Mouse (Mus musculus) spleen, postnatal 4 days (tissue): Measurements from ENCODE around the gene Zfp777.

Source experiments
- DNase-seq, 2 experiments: peaks; one replicate each; pipeline ENCODE4 v3.0.0; 2022; ENCODE audit warnings: low spot score in 2 of 2

Zfp777 gene

DNA sequence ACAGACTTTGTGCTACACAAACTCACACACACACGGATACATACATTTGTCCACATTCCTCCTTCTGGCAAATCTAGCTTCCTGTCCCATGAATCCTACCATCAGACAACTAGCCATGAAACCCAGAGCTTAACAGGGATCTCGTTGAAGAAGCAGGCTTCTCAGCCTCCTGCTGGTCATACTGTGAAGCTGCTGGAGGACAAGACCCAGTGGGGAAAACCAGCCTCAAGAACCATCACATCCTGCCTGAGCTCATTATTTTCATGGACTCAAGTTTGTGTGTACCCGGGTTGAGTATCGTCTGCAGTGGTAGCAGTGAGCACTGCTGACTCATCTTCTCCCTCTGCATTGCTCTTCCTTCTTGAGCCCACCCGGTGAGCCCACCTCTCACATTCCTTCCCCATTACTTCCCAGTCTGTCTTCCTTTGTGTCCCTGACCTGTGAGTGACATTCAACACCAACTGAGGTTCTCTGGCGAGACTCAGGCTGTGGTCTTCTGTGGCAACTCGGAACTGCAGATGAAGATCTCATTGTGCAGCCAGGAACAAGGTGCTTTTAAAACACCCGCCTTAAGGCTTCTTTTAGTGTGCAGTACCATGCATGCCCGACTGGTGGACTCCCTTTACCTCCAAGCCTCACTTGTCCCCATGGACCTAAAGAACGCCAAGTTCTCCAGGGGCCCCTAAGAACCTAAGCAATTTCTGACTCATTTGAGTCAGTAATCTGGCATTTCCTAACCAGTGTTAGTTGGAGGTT is 22.6 kb downstream of the Zfp777 start:
- no peak for DNase-seq

DNA sequence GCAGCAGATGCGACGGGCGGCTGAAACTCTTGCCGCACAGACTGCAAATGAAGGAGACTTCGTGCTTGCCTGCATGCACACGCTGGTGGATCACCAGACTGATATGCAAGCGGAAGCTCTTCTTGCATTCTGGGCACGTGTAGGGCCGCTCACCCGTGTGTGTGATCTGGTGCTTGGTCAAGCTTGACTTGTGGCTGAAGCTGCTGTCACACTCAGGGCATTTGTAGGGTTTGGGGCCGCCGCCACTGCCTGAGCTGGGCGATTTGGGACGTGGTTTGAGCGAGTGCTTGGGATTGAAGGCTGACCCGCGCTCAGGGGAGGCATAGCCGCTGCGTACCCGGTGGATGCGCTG is 23.7 kb downstream of the Zfp777 start:
- no peak for DNase-seq

DNA sequence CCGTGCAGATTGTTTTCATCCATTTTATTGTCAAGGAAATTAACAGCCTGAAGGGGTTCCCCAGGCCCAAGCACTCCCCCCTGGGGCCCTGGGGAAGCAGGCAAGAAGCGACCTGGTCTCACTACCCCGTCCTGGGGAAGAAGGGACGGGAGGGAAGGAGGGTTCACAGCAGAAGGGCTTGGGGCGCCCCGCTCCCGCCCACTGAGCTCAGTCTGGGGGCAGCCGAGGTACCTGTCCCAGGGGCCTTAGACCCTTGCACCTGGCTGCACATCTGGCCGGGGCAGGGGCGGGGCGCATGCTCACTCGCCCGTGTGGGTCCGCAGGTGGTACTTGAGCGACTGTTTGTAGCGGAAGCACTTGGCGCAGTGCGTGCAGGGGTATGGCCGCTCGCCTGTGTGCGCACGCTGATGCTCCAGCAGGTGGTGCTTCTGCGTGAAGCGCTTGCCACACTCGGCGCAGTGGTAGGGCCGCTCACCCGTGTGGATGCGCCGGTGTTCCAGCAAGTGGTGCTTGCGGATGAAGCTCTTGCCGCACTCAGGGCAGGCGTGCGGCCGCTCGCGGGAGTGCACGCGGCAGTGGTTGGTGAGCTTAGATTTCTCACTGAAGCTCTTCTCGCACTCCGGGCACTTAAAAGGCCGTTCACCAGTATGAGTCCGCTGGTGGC is 24.2 kb downstream of the Zfp777 start:
- no peak for DNase-seq

DNA sequence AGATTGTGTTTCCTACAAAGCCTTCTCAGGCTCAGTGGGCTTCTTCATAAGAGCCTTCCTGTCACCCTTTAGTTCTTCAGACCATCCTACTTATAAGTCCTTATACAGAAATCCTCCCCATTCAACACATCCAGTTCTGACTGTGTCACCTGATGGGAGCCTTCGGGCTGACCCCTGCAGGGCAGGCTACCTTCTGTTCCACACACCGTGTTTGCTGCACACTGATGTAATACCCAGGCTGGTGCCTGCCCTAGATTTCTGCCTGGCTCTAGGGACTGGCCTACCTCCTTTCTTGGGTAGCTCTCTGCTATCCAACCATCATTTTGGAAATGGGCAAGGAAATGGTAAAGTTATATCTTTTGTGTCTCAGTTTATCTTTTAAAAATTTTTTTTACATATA is 26.0 kb downstream of the Zfp777 start:
- no peak for DNase-seq

DNA sequence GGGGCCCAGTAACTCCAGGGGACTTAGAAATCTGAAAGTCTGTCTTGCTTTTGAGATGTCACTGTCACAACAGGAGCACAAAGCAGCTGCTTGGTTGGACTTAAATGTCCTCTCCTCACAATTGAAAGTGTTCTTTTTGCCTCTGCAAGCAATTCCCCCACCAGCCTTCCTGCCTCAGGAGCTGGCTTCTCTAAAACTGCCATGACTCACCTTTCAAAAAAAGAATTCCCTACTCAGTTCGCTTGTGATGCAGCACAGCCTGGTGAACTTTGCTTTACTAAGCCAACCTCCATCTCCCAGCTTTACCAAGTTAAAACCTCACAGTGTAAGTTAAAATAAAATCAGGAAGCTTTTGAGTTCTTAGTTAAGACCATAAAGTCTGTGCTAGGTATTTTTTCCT is 27.0 kb downstream of the Zfp777 start:
- no peak for DNase-seq

DNA sequence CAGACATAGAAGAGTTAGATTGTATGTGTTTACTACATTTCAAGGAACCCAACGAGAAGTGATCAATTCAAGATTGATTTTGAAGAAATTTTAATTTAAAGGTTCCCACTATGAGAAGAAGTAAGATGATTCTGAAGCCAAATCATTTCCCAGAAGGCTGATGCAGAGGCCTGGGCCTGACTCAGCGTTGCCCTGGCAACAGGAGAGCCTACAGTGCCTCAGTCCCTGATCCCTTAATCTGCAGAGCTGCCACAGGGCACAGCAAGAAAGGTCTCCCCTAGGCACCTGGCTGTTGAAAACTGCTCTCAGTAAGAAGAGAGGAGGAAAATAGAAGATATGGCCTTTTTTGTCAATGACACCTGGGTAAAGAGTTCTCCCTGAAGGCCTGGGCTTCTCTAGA is 28.7 kb downstream of the Zfp777 start:
- DNase-seq = no peak

DNA sequence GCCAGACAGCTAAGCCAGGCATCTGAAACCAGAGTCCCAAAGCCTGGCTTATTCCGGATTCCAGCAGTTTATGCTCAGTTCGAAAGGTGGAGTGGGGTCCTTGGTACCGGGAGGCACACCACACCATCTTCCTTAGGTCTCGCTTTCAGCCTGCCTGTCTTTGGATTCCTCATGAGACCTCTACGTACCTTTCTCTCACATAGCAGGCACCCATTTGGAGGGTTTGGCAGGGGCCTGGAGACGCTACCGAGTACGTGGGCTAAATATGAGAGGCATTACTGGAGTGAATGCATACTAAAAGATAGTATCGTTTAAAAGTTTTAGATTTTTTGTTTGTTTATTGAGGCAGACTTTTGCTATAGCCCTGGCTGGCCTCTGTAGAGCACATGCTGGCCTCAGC is 31.9 kb downstream of the Zfp777 start:
- DNase-seq = no peak

DNA sequence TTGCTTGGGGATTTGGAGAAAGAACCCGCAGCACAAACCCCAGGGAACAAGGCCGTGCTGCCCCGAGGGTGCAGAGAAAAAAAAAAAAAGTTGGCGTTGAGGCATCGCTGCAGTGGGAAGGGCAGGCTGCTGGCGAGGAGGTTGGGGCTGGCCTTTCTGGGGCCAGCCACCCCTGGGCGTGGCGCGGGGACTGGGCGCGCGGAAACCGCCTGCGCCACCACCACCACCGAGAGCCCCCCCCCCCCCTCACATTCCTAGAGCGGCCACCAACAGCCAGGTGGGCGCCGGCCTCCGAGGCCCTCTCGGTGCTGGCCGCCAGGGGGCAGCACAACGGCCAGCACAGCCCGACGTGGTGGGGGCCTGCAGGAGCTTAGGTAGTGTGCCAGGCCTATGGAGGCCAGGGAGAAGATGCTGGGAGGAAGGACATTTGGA is 32.6 kb downstream of the Zfp777 start:
- peak; percentile 74 to 87 for DNase-seq

DNA sequence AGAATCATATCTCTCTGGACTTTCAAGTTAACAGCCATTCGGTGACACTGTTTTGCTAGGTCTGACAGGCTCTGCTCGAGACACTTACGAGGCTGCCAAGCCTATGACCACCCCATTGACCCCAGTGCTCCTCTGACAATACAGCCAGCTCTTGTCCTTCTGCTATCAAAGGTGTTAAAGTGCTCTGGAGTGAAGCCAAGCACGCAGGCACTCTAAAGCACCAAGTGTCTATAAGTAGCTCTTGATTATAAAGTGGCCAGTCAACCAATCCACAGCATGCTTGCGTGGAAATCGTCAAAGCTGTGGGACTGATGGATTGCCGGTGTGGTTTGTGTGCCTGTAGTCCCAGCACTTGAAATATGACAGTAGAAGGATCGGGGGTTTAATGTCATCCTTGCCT is 38.0 kb downstream of the Zfp777 start:
- DNase-seq = no peak

DNA sequence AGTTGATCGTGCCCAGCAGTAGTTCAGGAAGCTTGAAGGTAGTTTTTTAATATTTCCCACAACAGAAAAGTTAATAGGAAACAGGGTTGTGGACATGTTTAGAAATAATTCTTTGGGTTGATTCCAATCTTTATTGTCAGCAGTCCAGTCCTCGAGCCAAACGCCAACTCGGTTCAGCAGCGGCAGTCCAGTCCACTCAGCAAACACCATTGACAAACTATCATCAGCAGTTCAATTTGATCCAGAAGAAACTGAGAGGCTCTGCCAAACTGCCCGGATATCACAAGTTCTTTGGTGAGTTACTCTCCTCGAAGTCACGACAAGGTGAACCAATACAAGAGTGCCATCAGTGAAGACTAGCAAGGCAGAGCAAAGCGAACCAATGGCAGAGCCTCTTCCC is 53.0 kb downstream of the Zfp777 start:
- DNase-seq = no peak

DNA sequence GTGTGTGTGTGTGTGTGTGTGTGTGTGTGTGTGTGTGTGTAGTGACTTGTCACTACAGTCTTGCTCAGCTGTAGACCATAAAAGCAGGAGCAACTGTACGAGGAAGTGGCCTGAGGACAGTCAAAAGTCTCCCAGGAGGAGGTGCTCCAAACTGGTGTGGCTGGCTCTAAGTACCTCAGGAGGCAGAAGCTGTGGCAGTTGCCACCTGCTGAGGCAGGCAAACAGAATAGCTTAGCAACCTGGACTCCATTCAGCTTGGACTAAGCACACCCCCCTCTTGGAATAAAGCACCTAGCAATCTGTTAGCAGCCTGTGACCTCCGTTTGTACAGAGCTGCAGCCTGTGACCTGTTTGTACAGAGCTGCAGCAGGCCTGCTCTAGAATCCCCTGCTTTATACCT is 64.8 kb downstream of the Zfp777 start:
- no peak for DNase-seq

DNA sequence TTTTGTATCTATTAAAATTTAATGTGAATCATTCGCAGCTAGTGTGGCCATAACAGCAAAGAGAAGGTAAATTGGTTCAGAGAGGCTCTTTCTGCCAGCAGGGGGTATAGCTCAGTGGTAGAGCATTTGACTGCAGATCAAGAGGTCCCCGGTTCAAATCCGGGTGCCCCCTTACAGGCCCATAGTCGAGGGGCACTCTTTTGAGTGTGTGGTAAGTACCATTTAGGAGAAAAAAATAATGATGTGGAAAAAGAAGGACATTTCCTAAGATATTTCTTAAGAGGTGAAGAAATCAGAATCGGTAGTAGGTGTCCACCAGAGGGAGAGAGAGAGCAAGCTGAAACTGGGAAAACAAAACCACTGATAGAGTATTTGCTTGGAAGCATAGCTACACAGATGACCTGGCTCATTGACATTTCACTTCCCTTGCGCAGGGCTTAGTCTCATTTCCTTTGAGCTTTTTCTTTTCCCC is 69.8 kb downstream of the Zfp777 start:
- DNase-seq = peak; percentile 73 to 85

DNA sequence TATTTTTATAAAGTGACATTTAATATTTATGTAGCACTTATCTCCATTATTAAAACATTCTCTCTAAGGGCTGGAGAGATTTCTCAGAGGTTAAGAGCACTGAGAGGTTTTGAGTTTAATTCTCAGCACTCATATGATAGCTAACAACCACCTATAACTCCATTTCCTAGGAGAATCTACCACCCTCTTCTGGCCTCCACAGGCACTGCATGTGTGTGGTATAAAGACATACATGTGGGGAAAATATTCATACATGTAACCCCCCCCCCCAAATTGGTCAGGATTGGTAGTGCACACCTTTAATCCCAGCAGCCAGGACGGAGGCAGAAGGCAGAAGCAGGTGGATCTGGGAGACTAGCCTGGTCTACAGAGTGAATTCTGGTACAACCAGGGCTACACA is 74.1 kb downstream of the Zfp777 start:
- DNase-seq = no peak
